Mouse (Mus musculus) small intestine, adult 2 months (tissue): ENCODE data around the gene Gm8994.

Source experiments
- CTCF ChIP-seq: fragments of 200-500 bp; IDR thresholded peaks from 2 replicates; pipeline ENCODE4 v1.5.1; 2012; ENCODE audit warnings: low read depth, mild to moderate bottlenecking, control low read depth, inconsistent platforms, low read length, moderate library complexity, mixed read lengths; ENCODE audit not compliant: insufficient replicate concordance, insufficient read length; ENCODE audit errors: extremely low read depth
- POLR2A ChIP-seq: fragments of 200-500 bp; IDR thresholded peaks from 2 replicates; pipeline ENCODE4 v1.6.1; 2012; ENCODE audit warnings: low read depth, mild to moderate bottlenecking, control low read depth, inconsistent platforms, low read length, moderate library complexity

- TF ChIP-seq CTCF (no peak), POLR2A (no peak)
Observed at GRCm38 (mm10) chr6:136284565-136284964, 42.8 kb upstream of the Gm8994 start.
